Mouse (Mus musculus) gastrocnemius, adult 8-10 months (tissue): ENCODE results near the gene Fam205a3. TPM values are rescaled to one million over a fixed set of nuclear protein-coding genes. Genes with fewer than 3 reads are reported as not detected.
"Not testable (repeated sequence)": the region's sequence is repeated elsewhere in the genome, so short reads cannot be mapped to it uniquely, and the experiment has no call there.

Experiments
- DNase-seq, 2 experiments: peaks; one replicate each; pipeline ENCODE4 v3.0.0; 2022; ENCODE audit warnings: low spot score in 2 of 2
- total RNA-seq, 4 experiments: library from RNA; stranded (reverse); gene quantifications; 2 replicates each; pipeline ENCODE4 v1.2.4; 2022

Fam205a3 gene
- total RNA-seq: not detected

DNA sequence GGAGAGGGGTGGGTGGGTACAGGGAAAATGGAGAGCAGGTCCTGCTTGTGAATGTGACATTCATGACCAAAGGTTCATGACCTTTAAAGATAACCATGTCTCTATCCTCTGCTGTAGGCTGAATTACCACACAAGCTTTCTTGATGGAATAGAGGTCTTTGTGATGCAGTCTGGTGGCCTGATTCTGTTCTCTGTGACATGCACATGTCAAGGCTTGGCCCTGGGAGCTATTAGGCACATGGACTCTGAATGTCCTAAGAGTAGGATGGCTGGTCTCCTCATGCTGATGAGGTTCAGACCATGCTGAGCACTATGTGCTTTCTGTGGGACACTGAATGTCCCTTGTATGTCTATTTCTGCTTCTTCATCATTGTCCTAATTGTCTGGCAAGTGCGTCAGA, at the start of gene Fam205a3:
Fam205a3 (plus strand) TSS at position 301 of the 400 bp plus-strand sequence.
- not testable (repeated sequence) for DNase-seq

DNA sequence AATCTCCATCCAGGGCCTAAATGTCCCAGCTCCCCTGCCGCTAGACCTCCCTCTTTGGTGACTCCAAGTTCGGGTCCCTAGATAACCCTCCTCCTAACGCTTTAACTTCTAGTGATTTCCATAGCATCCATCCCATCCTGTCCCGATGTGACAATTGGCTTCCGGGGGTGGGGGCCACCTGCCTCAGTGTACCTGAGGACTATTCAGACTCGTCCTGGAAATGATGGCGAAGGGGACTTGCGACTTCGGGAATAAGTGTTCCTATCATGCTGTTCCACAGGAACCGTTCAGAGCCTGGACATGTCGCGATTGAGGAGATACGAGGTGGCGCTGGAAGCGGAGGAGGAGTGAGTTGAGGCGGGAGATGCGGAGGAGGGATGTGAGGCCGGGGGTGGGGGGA, 24.2 kb upstream of the Fam205a3 start, which contains the start of gene Gm21953:
Gm21953 (plus strand) TSS at position 301 of the 400 bp plus-strand sequence.
- DNase-seq: not testable (repeated sequence)

Other genes starting within 250 kb of the Fam205a3 start
- gene Gm3893, start 227.1 kb upstream of the Fam205a3 start, total RNA-seq: not detected
- 10 to 100 TPM in 2 of 4 experiments, 1 to 10 TPM in 2; 6.3 to 13.8 (median 10.2) TPM for gene Gm13304, start 203.5 kb upstream of the Fam205a3 start, total RNA-seq
- not detected for gene Gm13306, start 164.9 kb upstream of the Fam205a3 start, total RNA-seq
- gene Gm13305, start 149.7 kb upstream of the Fam205a3 start, total RNA-seq: 1 to 10 TPM in 1 of 4 experiments, under 1 TPM in 1, not detected in 2; 0.75 to 1.8 TPM
- gene Gm10600, start 77.7 kb upstream of the Fam205a3 start, total RNA-seq: 1 to 10 TPM in 2 of 4 experiments, under 1 TPM in 2; 0.68 to 2.0 (median 1.3) TPM
- gene Ccl21b, start 62.6 kb upstream of the Fam205a3 start, total RNA-seq: not detected
- gene Gm21953, start 24.1 kb upstream of the Fam205a3 start, total RNA-seq: not detected
- not detected for gene Gm21586, start 121.0 kb downstream of the Fam205a3 start, total RNA-seq
- not detected for gene Gm2163, start 148.4 kb downstream of the Fam205a3 start, total RNA-seq
- gene Fam205a2, start 209.8 kb downstream of the Fam205a3 start, total RNA-seq: not detected